Mouse (Mus musculus): ENCODE measurements around the gene Tbx21. TPM values are rescaled to one million over a fixed set of nuclear protein-coding genes. Genes with fewer than 3 reads are reported as not detected.

Tbx21 gene
- polyA plus RNA-seq (2015; fragmentation: Nextera tagmentation; extraction: Ambion mirVana), result 0.27 and 0.31 TPM in 2 replicates

DNA sequence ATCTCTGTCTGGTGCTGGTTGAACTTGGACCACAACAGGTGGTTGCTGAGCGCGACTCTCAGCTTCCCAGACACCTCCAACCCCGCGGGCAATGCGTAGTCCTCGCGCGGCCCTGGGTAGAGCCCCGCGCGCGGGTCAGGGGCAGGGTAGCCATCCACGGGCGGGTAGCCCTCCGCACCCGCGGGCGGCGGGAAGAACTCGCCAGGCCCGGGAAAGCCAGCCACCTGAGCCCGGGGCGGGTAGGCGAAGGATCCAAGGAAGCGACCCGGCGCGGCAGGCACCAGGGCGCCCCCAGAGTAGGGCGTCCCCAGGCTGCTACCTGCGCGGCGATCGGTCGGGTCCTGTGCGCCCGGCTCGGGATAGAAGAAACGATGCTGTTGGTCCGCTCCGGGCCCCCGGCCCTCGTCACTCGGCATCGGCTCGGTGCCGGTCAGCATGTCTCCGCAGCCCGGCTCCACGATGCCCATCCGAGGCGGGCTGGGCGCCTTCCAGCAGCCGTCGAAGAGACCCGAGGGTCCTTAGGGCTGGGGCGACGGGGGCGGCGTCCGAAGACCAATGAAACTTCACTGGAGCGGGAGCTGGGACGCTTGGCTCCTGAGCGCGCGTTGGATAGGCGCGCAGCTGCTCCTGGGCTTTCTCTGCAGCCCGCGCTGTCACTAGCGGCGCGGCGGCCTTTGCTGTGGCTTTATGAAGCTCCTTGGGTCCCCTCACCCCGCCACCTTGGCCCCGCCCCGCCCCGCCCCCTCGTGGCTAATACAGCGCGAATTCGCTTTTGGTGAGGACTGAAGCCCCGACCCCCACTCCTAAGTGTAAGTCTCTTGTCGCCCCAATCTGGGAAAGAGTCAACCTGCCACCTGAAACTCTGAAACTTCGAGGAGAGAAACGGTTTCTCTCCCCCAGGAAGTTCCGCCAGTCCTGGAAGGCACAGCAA, at the start of gene Tbx21:
TSS of gene Tbx21 (minus strand) at position 661 of the 931 bp plus-strand sequence.
- Histone ChIP-seq H3K27me3 (peaks cover 76% of the 10 kb centered on the region), H3K36me3 (ENCODE audit: poor library complexity, severe bottlenecking) (no peaks in the 10 kb centered on the region), H3K9ac (peak within 1 kb of the TSS; percentile 51), H3K4me3 (peak within 1 kb of the TSS; percentile 38), H3K4me1 (peaks cover 13% of the 10 kb centered on the region), H3K27ac (no peak within 1 kb of the TSS), H3K9me3 (replicated peaks) (no peaks in the 10 kb centered on the region), H3K4me2 (peak within 1 kb of the TSS; percentile 62)
- ATAC-seq, result no peak
- WGBS, result under 1% methylated on average over 85 of the region's 87 CpGs

GRCm38 (mm10) chr11:97160341-97160740, 45.2 kb upstream of the Tbx21 start:
- Histone ChIP-seq H3K4me3 (no peak overlapping the region), H3K4me1 (no peaks in the 10 kb centered on the region), H3K9ac (no peak overlapping the region), H3K9me3 (replicated peaks) (no peaks in the 10 kb centered on the region), H3K27me3 (no peaks in the 10 kb centered on the region), H3K4me2 (no peak overlapping the region), H3K27ac (no peak overlapping the region), H3K36me3 (ENCODE audit: poor library complexity, severe bottlenecking) (peaks cover 98% of the 10 kb centered on the region)
- 66% methylated on average over 6 of the region's 6 CpGs for WGBS
- no peak for ATAC-seq

GRCm38 (mm10) chr11:97156999-97157398, 41.9 kb upstream of the Tbx21 start:
- Histone ChIP-seq H3K36me3 (ENCODE audit: poor library complexity, severe bottlenecking) (peaks cover 72% of the 10 kb centered on the region), H3K9ac (0 out of 2 replicates have a peak overlapping the region, but pooled peaks have one; percentile 2), H3K4me2 (no peak overlapping the region), H3K9me3 (replicated peaks) (no peaks in the 10 kb centered on the region), H3K4me1 (peaks cover 10% of the 10 kb centered on the region), H3K27me3 (no peaks in the 10 kb centered on the region), H3K4me3 (no peak overlapping the region), H3K27ac (no peak overlapping the region)
- ATAC-seq, result no peak
- 80% methylated on average over 7 of the region's 7 CpGs for WGBS

GRCm38 (mm10) chr11:97152662-97153287, 37.6 kb upstream of the Tbx21 start:
- Histone ChIP-seq H3K27me3 (peaks cover 14% of the 10 kb centered on the region; the same call in 1 of the 2 replicates), H3K9me3 (replicated peaks) (no peaks in the 10 kb centered on the region), H3K4me3 (no peak overlapping the region), H3K9ac (peak overlapping the region; percentile 81; the same call in 1 of the 2 replicates), H3K36me3 (ENCODE audit: poor library complexity, severe bottlenecking) (peaks cover 39% of the 10 kb centered on the region), H3K4me1 (peaks cover 40% of the 10 kb centered on the region), H3K4me2 (peak overlapping the region; percentile 83; the same call in 1 of the 2 replicates), H3K27ac (no peak overlapping the region)
- no peak for ATAC-seq
- WGBS, result 16% methylated on average over 10 of the region's 10 CpGs

GRCm38 (mm10) chr11:97152023-97152426, 36.9 kb upstream of the Tbx21 start:
- peak overlapping the region; percentile 90; the same call in 1 of the 2 replicates for H3K27ac ChIP-seq
- no peak for ATAC-seq

GRCm38 (mm10) chr11:97151343-97151801, 36.2 kb upstream of the Tbx21 start, which contains the start of gene Tbkbp1:
TSS of gene Tbkbp1 (minus strand) at chr11:97151495.
- Histone ChIP-seq H3K27ac (peak within 1 kb of the TSS; percentile 90), H3K9me3 (replicated peaks) (no peaks in the 10 kb centered on the region), H3K4me3 (peak within 1 kb of the TSS; percentile 75), H3K36me3 (ENCODE audit: poor library complexity, severe bottlenecking) (peaks cover 33% of the 10 kb centered on the region), H3K27me3 (peaks cover 14% of the 10 kb centered on the region; the same call in 1 of the 2 replicates), H3K4me2 (peak within 1 kb of the TSS; percentile 83), H3K9ac (peak within 1 kb of the TSS; percentile 81), H3K4me1 (peaks cover 40% of the 10 kb centered on the region)
- under 1% methylated on average over 25 of the region's 64 CpGs for WGBS
- peak; percentile 64 for ATAC-seq

More at GRCm38 (mm10) chr11:97152023-97152426, 36.9 kb upstream of the Tbx21 start:
- H3K4me1 ChIP-seq, result peaks cover 40% of the 10 kb centered on the region
- WGBS, result under 1% methylated on average over 11 of the region's 11 CpGs
- peaks cover 14% of the 10 kb centered on the region; the same call in 1 of the 2 replicates for H3K27me3 ChIP-seq
- H3K4me2 ChIP-seq, result peak overlapping the region; percentile 83
- peak overlapping the region; percentile 81 for H3K9ac ChIP-seq
- no peaks in the 10 kb centered on the region for H3K9me3 ChIP-seq (replicated peaks)
- H3K4me3 ChIP-seq, result peak overlapping the region; percentile 75
- peaks cover 38% of the 10 kb centered on the region for H3K36me3 ChIP-seq (ENCODE audit: poor library complexity, severe bottlenecking)

DNA sequence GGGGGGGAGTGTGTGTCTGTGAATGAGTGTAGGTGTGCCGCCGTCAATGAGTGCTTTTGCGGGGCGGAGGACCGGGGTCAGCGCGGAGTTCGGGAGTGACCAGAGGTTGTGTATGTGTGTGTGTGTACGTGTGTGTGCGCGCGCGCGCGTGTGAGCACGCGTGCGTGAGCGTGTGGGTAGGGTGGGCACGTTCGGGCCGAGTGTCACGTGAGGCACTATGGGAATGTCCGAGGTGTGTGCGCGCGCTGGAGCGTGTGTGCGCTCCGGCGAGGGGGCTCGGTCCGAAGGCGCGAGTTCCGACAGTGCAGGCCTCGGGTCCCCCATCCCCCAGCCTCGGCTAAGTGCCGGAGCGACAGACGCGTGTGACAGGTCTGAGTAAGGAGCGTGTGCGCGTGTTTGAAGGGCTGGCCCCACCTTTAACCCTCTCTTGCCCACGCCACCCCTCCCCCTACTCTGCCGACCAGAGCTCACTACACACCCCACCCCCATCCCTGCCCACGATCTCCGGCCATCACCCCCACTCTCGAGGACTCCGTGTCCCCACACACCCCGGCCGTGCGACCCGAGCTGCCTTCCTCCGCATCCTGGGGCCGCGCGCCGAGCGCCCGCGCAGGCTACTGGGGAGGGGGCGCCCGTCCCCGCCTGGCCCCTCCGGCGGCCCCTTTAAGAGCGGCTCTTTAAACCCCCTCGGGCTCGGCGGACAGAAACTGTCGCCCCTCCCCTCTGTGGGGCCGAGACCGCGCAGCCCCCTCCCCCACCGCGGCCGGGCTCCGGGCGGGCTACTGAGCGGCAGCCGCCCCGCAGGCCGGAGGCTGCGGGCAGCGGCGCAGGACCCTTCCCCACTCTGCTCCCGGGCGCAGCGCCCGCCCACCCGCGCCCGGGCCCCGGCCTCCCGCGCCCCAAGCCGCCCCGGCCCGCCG, 35.5 kb upstream of the Tbx21 start:
- Histone ChIP-seq H3K9ac (peak overlapping the region; percentile 81), H3K27me3 (peaks cover 14% of the 10 kb centered on the region; the same call in 1 of the 2 replicates), H3K4me3 (peak overlapping the region; percentile 75), H3K36me3 (ENCODE audit: poor library complexity, severe bottlenecking) (peaks cover 33% of the 10 kb centered on the region), H3K4me1 (peaks cover 40% of the 10 kb centered on the region), H3K27ac (peak overlapping the region; percentile 90), H3K9me3 (replicated peaks) (no peaks in the 10 kb centered on the region), H3K4me2 (peak overlapping the region; percentile 83)
- peak; percentile 77 for ATAC-seq
- under 1% methylated on average over 69 of the region's 102 CpGs for WGBS

DNA sequence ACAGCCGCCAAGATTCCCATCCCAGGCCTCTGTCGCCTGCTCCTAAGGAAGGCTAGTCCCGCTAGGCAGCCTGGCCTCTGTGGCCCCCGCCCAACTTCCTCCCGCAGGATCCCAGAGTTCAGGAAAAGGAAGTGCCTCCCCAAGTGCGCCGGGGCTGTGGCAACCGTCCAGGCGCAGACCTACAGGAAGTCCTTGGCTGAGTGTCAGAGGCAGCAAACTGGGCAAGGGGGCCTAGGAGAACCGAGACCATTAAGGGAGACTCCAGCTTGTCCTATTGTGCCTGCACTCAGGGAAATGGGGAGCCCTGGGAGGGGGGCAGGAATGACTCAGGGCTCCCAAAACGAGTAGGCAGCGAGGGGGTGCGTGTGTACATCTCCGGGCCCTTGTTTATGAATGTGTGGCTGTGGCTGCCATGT, 34.9 kb upstream of the Tbx21 start:
- peaks cover 40% of the 10 kb centered on the region for H3K4me1 ChIP-seq
- H3K36me3 ChIP-seq (ENCODE audit: poor library complexity, severe bottlenecking), result peaks cover 33% of the 10 kb centered on the region
- H3K9me3 ChIP-seq (replicated peaks), result no peaks in the 10 kb centered on the region
- peak overlapping the region; percentile 83 for H3K4me2 ChIP-seq
- peak overlapping the region; percentile 75 for H3K4me3 ChIP-seq
- peak overlapping the region; percentile 81 for H3K9ac ChIP-seq
- peak overlapping the region; percentile 90 for H3K27ac ChIP-seq
- no peak for ATAC-seq
- peaks cover 14% of the 10 kb centered on the region; the same call in 1 of the 2 replicates for H3K27me3 ChIP-seq
- WGBS, result 3% methylated on average over 14 of the region's 14 CpGs

DNA sequence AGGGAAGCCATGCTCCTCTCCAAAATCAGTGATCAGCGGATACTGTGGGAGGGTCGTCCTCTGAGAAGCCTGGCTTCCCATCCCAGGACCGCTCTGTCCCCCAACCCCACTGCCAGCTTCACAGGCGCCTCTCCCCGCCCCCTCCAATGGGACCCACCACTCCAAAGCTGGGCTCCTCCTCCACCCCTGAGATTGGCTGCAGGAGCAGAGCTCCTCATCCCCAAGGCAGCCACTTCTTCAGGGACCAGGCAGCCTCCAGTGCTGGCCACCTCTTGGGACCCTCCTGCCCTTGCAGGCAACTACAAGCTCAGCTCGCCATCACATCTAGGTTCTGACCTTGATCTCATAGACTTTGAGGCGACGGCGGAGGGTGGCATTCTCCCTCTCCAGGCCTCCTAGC, 33.9 kb upstream of the Tbx21 start:
- peaks cover 14% of the 10 kb centered on the region; the same call in 1 of the 2 replicates for H3K27me3 ChIP-seq
- H3K27ac ChIP-seq, result no peak overlapping the region
- peaks cover 40% of the 10 kb centered on the region for H3K4me1 ChIP-seq
- no peaks in the 10 kb centered on the region for H3K9me3 ChIP-seq (replicated peaks)
- H3K4me2 ChIP-seq, result peak overlapping the region; percentile 83
- H3K9ac ChIP-seq, result peak overlapping the region; percentile 81; the same call in 1 of the 2 replicates
- WGBS, result 24% methylated on average over 9 of the region's 9 CpGs
- H3K4me3 ChIP-seq, result no peak overlapping the region
- peaks cover 39% of the 10 kb centered on the region for H3K36me3 ChIP-seq (ENCODE audit: poor library complexity, severe bottlenecking)
- no peak for ATAC-seq

DNA sequence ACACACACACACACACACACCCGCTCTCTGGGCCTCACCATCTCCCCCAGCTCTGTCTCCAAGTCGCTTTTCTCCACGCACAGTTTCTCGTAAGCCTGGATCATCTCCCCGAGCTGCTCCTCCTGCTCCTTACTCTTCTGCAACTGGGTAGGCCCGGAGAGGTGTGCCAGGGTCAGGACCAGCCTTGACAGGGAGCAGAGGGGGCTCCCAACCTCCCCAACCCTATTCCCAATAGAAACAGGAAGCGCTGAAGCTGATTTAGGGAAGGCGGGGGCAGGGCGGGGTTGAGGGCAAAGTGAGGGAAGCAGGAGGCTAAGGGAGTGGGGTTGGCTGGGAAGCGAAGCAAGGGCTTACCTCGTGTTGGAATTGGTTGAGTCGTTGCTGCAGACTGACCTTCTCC, 33.5 kb upstream of the Tbx21 start:
- peaks cover 42% of the 10 kb centered on the region for H3K36me3 ChIP-seq (ENCODE audit: poor library complexity, severe bottlenecking)
- peak overlapping the region; percentile 19; the same call in 1 of the 2 replicates for H3K27ac ChIP-seq
- H3K4me1 ChIP-seq, result peaks cover 40% of the 10 kb centered on the region
- no peaks in the 10 kb centered on the region for H3K9me3 ChIP-seq (replicated peaks)
- no peak for ATAC-seq
- H3K4me2 ChIP-seq, result peak overlapping the region; percentile 83; the same call in 1 of the 2 replicates
- WGBS, result 33% methylated on average over 12 of the region's 12 CpGs
- H3K9ac ChIP-seq, result no peak overlapping the region
- H3K27me3 ChIP-seq, result peaks cover 14% of the 10 kb centered on the region; the same call in 1 of the 2 replicates
- no peak overlapping the region for H3K4me3 ChIP-seq

GRCm38 (mm10) chr11:97147333-97147732, 32.2 kb upstream of the Tbx21 start:
- Histone ChIP-seq H3K9me3 (replicated peaks) (no peaks in the 10 kb centered on the region), H3K36me3 (ENCODE audit: poor library complexity, severe bottlenecking) (peaks cover 49% of the 10 kb centered on the region), H3K27ac (no peak overlapping the region), H3K4me2 (no peak overlapping the region), H3K9ac (no peak overlapping the region), H3K4me1 (peaks cover 33% of the 10 kb centered on the region), H3K27me3 (peaks cover 14% of the 10 kb centered on the region; the same call in 1 of the 2 replicates), H3K4me3 (no peak overlapping the region)
- 80% methylated on average over 8 of the region's 8 CpGs for WGBS
- ATAC-seq, result no peak
